Mouse (Mus musculus) myocyte (in vitro differentiated cells): Measurements from ENCODE around the gene Pcbp4. TPM values are rescaled to one million over a fixed set of nuclear protein-coding genes. Genes with fewer than 3 reads are reported as not detected.

Source experiments
- H3K27me3 ChIP-seq: one replicate; pipeline ENCODE4 v1.6.1; 2011; ENCODE audit not compliant: control insufficient read depth, insufficient read depth, insufficient read length
- H3K36me3 ChIP-seq: one replicate; pipeline ENCODE4 v1.6.1; 2011; ENCODE audit not compliant: control insufficient read depth, insufficient read depth
- H3K4me2 ChIP-seq: one replicate; pipeline ENCODE4 v1.6.1; 2011; ENCODE audit warnings: low read depth, control low read depth
- H3K4me3 ChIP-seq: one replicate; pipeline ENCODE4 v1.5.1; 2011; ENCODE audit warnings: mild to moderate bottlenecking, control low read depth, moderate library complexity
- H3K79me2 ChIP-seq: one replicate; pipeline ENCODE4 v1.6.1; 2011; ENCODE audit not compliant: control insufficient read depth, insufficient read depth
- H3ac ChIP-seq: one replicate; pipeline ENCODE4 v1.6.1; 2011; ENCODE audit not compliant: control insufficient read depth, insufficient read length
- CEBPB ChIP-seq: IDR thresholded peaks from 2 replicates; pipeline ENCODE4 v1.6.1; 2011; ENCODE audit warnings: mild to moderate bottlenecking, moderate library complexity; ENCODE audit not compliant: poor library complexity, insufficient read depth, severe bottlenecking
- E2F4 ChIP-seq: IDR thresholded peaks from one replicate; pipeline ENCODE4 v1.6.1; 2011; ENCODE audit warnings: mild to moderate bottlenecking, control low read depth, moderate library complexity; ENCODE audit not compliant: insufficient read depth
- MAX ChIP-seq: IDR thresholded peaks from one replicate; pipeline ENCODE4 v1.6.1; 2011; ENCODE audit warnings: low read depth, mild to moderate bottlenecking, control low read depth
- MYOD1 ChIP-seq, 3 experiments: IDR thresholded peaks; one replicate each; pipeline ENCODE4 v1.6.1; 2011; ENCODE audit warnings: control low read depth in 2 of 3, low read depth in 2 of 3, mild to moderate bottlenecking in 2 of 3, moderate library complexity in 1 of 3; ENCODE audit not compliant: insufficient read length in 2 of 3, control insufficient read depth in 1 of 3
- MYOG ChIP-seq, 3 experiments: IDR thresholded peaks; one replicate each; pipeline ENCODE4 v1.6.1; 2011; ENCODE audit warnings: control low read depth in 2 of 3, low read depth in 2 of 3, mild to moderate bottlenecking in 2 of 3; ENCODE audit not compliant: insufficient read length in 2 of 3, control insufficient read depth in 1 of 3, insufficient read depth in 1 of 3
- POLR2A ChIP-seq: IDR thresholded peaks from one replicate; pipeline ENCODE4 v1.6.1; 2011; ENCODE audit warnings: low read depth, mild to moderate bottlenecking, control low read depth, moderate library complexity; ENCODE audit not compliant: insufficient read length
- POLR2AphosphoS2 ChIP-seq: IDR thresholded peaks from one replicate; pipeline ENCODE4 v1.6.1; 2011; ENCODE audit warnings: low read depth, control low read depth; ENCODE audit not compliant: insufficient read length
- REST ChIP-seq: IDR thresholded peaks from one replicate; pipeline ENCODE4 v1.6.1; 2011; ENCODE audit warnings: mild to moderate bottlenecking, control low read depth, moderate library complexity; ENCODE audit not compliant: insufficient read depth, insufficient read length
- SRF ChIP-seq: IDR thresholded peaks from one replicate; pipeline ENCODE4 v1.6.1; 2011; ENCODE audit warnings: low read depth; ENCODE audit not compliant: control insufficient read depth, insufficient read length
- TCF12 ChIP-seq: IDR thresholded peaks from one replicate; pipeline ENCODE4 v1.6.1; 2011; ENCODE audit warnings: mild to moderate bottlenecking, control low read depth; ENCODE audit not compliant: poor library complexity, insufficient read depth, severe bottlenecking
- TCF3 ChIP-seq: IDR thresholded peaks from one replicate; pipeline ENCODE4 v1.6.1; 2011; ENCODE audit warnings: low read depth, control low read depth; ENCODE audit not compliant: insufficient read length
- USF1 ChIP-seq: IDR thresholded peaks from one replicate; pipeline ENCODE4 v1.6.1; 2011; ENCODE audit warnings: low read depth, mild to moderate bottlenecking, control low read depth, moderate library complexity
- polyA plus RNA-seq: library from polyadenylated mRNA; unstranded; fragments of >200 nt; fragmentation: generic; extraction: Trizol; gene quantifications from one replicate; pipeline ENCODE4 v1.2.1, GENCODE M21; 2012; ENCODE audit warnings: missing spikeins

The Pcbp4 gene
- polyA plus RNA-seq, 1 experiment: 274 TPM

DNA sequence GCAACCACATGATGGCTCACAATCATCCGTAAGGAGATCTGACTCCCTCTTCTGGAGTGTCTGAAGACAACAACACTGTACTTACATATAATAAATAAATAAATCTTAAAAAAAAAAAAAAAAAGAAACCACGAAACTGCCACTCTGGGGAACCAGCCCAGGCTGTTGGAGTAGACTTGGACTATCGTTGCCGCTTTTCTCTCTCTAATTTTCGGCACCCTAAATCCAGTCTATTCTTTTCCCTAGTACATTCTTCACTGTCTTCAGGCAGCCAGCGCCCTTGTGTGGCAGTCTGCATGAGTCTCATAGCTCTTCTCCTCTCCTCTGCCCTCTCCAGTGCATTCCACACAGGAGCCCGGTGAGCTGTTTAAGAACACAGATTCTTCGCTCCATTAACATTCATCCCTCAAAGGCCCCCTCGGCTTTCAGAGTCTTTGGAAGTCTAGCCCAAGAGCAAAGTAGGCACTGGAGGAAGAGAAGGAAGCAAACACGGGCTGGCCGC is 24.3 kb upstream of the Pcbp4 start:
- TF ChIP-seq POLR2AphosphoS2 (no peak), SRF (no peak), TCF3 (no peak), E2F4 (no peak), TCF12 (no peak), POLR2A (no peak), MYOG (IDR thresholded peaks at IDR 0.05; ENCODE audit: control insufficient read depth in 1 of 3, insufficient read depth in 1 of 3, insufficient read length in 2 of 3, low read depth in 2 of 3) (no peak), REST (no peak), MAX (no peak), CEBPB (no peak), MYOD1 (IDR thresholded peaks at IDR 0.05; ENCODE audit: control insufficient read depth in 1 of 3, insufficient read length in 2 of 3, low read depth in 2 of 3) (no peak), USF1 (no peak)
- peaks cover 5% of the 10 kb centered on the region for H3K36me3 ChIP-seq
- H3K27me3 ChIP-seq: no peaks in the 10 kb centered on the region
- H3K4me3 ChIP-seq: peak overlapping the region; percentile 81
- H3K4me2 ChIP-seq: peak overlapping the region; percentile 90
- peak overlapping the region; percentile 56 for H3ac ChIP-seq
- H3K79me2 ChIP-seq: peaks cover 15% of the 10 kb centered on the region

DNA sequence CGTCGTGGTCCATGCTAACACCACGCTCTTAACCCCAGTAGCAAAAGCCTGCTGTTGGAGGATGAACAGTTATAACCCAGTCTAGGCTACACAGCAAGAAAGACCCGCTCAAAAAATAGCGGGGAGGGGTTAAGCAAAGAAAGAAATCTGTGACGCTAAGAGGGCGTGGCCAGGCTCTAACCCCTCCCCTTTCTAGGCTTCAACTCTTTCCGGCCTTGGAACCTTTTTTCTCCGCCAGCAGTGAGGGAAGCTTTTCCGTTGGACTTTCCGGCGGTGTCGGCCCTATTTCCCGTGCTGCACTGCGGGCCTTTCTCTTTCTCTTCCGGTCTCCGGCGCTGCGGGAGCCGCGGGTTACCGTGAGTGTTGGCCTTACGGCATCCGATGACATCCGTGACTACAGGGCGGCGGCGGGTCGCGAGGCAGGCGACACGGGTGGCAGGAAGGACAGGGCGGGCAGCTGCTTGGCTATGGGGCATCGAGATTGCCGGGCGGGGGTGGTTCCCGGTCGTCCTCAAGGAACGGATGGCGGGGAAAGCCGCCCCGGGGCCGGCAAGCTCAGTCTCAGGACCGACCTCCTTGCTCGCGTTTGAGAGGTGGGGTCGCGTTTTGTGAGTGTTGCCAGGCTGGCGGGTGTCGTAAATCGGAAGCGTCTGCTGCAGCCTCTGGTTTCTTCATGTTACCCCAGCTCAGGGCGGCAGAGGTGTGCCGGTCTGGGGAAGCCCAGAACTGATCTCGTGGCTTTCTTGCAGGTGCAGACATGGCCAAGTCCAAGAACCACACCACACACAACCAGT is 23.7 kb upstream of the Pcbp4 start, which contains the start of gene Rpl29:
TSS of gene Rpl29 (plus strand) at position 234 of the 794 bp plus-strand sequence.
- Histone ChIP-seq H3K79me2 (peaks cover 15% of the 10 kb centered on the region), H3K4me2 (peak within 1 kb of the TSS; percentile 90), H3K4me3 (peak within 1 kb of the TSS; percentile 81), H3K27me3 (no peaks in the 10 kb centered on the region), H3K36me3 (peaks cover 5% of the 10 kb centered on the region), H3ac (peak within 1 kb of the TSS; percentile 56)
- TF ChIP-seq CEBPB (no peak), MAX (no peak), POLR2A (peak; percentile 78), POLR2AphosphoS2 (peak; percentile 56), TCF12 (no peak), MYOG (IDR thresholded peaks at IDR 0.05; ENCODE audit: control insufficient read depth in 1 of 3, insufficient read depth in 1 of 3, insufficient read length in 2 of 3, low read depth in 2 of 3) (no peak)

DNA sequence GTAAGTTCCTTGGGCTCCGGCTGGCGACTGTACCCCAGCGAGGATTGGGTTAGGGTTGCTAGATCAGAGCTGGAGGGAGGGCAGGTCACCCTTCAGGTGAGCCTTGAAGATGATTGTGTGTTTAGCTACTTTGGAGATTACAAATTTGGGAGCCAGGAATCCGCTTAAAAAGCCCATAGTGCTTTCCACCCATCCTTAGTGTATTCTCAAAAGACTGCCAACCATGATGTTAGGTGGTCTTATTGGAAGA is 23.2 kb upstream of the Pcbp4 start:
- H3K4me2 ChIP-seq: peak overlapping the region; percentile 72
- peak overlapping the region; percentile 81 for H3K4me3 ChIP-seq
- TF ChIP-seq MYOD1 (IDR thresholded peaks at IDR 0.05; ENCODE audit: control insufficient read depth in 1 of 3, insufficient read length in 2 of 3, low read depth in 2 of 3): no peak
- TF ChIP-seq E2F4: no peak
- no peak for TF ChIP-seq POLR2AphosphoS2
- no peak for TF ChIP-seq MYOG (IDR thresholded peaks at IDR 0.05; ENCODE audit: control insufficient read depth in 1 of 3, insufficient read depth in 1 of 3, insufficient read length in 2 of 3, low read depth in 2 of 3)
- no peak for TF ChIP-seq POLR2A
- no peak for TF ChIP-seq SRF
- no peak for TF ChIP-seq MAX
- TF ChIP-seq CEBPB: no peak
- TF ChIP-seq TCF12: no peak
- TF ChIP-seq REST: no peak
- no peak for TF ChIP-seq USF1
- TF ChIP-seq TCF3: no peak
- H3K79me2 ChIP-seq: peaks cover 15% of the 10 kb centered on the region
- peak overlapping the region; percentile 56 for H3ac ChIP-seq
- peaks cover 5% of the 10 kb centered on the region for H3K36me3 ChIP-seq
- no peaks in the 10 kb centered on the region for H3K27me3 ChIP-seq

DNA sequence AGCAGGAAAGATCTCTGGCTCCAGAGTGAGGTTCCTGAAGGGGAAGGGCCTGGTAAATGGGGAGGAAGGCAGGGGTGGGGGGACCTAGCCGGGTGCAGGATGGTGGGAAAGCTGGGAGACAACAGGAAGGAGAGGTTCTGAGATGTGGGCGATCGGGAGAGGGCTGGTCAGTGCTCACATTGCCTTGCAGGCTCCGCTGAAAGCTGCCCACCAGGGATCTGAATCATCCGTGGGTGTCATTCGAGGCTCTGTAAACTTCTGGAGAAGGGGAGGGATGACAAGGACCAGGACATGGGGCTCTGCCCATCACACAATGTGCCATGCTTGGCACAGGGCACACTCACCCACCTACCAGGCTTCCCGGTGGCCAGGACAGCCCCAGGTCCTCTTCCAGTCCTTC is 19.7 kb upstream of the Pcbp4 start:
- Histone ChIP-seq H3K79me2 (peaks cover 15% of the 10 kb centered on the region), H3ac (no peak overlapping the region), H3K4me3 (no peak overlapping the region), H3K36me3 (peaks cover 5% of the 10 kb centered on the region), H3K27me3 (no peaks in the 10 kb centered on the region), H3K4me2 (no peak overlapping the region)
- TF ChIP-seq POLR2AphosphoS2: peak; percentile 77
- TF ChIP-seq REST: no peak
- no peak for TF ChIP-seq MYOG (IDR thresholded peaks at IDR 0.05; ENCODE audit: control insufficient read depth in 1 of 3, insufficient read depth in 1 of 3, insufficient read length in 2 of 3, low read depth in 2 of 3)

DNA sequence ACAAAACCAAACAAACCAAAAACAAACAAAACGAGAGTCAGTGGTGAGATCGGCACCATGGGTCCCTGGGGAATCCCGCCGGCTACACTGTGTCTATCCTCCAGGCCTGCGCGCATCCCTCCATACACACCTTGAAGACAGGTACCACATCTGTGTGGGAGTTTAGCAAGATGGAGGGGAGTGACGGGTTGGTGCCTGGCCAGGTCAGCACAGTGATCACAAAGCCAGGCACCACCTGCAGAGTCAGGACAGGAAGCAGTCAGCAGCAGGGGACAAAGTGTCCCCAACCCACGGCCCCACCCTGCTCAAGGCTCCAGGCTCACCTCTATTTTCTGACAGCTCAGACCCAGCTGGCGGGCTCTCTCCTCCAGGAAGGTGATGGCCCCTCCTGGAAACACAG is 16.5 kb upstream of the Pcbp4 start:
- H3K4me2 ChIP-seq: no peak overlapping the region
- no peaks in the 10 kb centered on the region for H3K79me2 ChIP-seq
- H3K27me3 ChIP-seq: no peaks in the 10 kb centered on the region
- peaks cover 5% of the 10 kb centered on the region for H3K36me3 ChIP-seq
- H3ac ChIP-seq: no peak overlapping the region
- H3K4me3 ChIP-seq: no peak overlapping the region
- TF ChIP-seq MAX (no peak), REST (no peak), E2F4 (no peak), TCF3 (no peak), TCF12 (no peak), MYOD1 (IDR thresholded peaks at IDR 0.05; ENCODE audit: control insufficient read depth in 1 of 3, insufficient read length in 2 of 3, low read depth in 2 of 3) (no peak), SRF (no peak), USF1 (no peak)
